Mouse (Mus musculus) c-Kit-positive CD71-negative TER-119-negative erythroid progenitor cells, embryonic 14.5 days (primary cell): ENCODE measurements at regions not wholly inside any gene's neighbourhood (a gene's known extent, or its start where the extent isn't known, plus 50 kb on each side); places are given as distances from the start of the nearest gene placed in this dataset.
A peak's percentile ranks its signal among the peaks of the same experiment; 100 is the strongest.

Experiments used
- DNase-seq: peaks from one replicate; pipeline ENCODE4 v3.0.0-alpha.2; 2013; ENCODE audit warnings: low read depth

DNA sequence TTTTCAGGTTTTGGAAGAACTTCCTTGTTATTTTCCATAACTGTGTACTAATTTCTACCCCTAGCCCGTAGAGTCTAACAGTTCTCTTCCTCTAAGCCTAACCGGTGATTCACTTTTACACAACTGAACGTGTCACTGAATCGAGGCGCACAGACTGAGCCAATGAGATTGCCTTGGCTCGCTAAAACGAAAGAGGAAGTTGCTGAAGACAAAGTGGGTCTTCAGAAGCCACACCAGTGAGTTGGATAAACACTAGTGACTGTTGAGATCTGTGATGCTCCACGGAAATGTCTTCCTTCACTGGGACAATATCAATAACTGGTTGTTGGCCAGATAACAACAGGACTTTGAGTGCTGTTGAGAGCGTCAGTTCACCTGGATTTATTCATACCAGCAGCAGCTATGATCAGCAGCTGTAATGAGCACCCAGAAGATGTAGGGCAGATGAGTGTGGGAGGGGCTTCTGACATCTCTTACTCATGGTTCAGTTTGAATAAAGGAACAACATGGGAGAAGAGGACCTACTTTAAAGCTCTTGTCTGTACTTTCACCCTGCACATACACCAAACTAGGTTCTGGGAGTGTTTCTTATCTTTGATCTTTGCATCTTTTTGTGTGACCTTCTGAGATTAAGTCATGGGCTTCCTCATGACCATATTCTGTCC, 75.3 kb upstream of the Igfbp7 start:
- DNase-seq = no peak

DNA sequence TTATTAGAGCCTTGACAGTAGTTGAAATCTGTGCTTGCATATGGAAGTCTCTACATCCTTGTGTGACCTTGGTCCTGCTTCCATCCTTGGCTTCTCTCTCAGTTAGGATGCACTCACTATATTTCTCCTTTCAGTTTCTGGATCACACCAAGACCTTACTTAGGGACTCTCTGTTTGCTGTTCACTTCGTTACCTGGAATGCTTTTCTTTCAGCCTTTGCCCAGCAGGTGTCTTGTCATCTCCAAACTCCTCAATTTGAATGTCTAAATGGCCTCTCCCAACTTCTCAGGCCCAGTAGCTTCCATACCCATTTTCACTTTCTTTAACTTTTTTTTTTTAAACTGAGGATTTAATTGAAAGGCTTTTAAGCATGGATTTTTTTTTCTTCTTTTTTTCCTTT, 74.0 kb upstream of the Igfbp7 start:
- DNase-seq = no peak

DNA sequence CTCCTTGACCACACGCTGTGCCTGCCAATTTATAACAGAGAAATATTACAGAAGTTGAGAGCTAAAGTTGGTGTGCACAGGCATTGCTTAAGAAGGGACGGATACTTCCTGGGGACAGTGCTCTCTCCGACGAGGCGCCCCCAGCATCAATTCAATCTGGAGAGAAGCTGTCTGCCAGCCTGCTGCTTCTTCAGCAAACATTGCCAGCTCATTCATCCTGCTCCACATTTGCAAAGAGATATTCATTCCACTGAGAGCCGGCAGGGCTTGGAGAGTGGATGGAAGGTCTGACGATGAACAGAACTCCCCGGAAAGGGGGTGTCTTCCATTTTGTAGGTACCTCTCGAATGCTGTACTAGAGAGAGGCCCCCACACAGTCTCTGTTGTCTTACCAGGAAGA, 70.0 kb upstream of the Igfbp7 start:
- no peak for DNase-seq

DNA sequence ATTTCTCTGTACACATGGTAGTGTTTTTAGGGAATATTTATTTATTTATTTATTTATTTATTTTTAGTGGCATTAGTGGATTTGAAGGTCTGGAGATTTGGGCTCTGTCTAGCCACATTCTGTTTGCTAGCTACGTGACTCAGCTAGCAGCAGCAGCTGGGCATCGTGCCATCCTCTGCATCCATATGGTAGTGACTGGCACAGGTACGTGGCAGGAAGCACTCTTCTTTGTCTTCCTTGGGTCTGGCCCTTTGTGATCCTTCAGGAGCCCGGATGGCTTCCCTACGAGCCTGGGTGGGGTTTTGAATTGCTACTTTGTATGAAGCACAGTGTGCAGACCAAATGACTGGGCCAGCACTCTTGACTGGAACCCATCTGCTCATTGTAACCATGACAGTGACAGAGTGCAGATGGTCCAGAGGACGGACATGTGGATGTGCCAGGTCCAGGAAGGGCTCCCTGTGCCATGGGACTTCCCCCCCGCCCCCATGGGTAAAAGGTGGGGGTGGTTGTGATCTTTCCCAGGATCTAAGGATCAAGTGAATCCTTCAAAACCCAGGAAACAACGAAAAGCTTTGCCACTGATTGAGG, 66.2 kb upstream of the Igfbp7 start:
- no peak for DNase-seq

DNA sequence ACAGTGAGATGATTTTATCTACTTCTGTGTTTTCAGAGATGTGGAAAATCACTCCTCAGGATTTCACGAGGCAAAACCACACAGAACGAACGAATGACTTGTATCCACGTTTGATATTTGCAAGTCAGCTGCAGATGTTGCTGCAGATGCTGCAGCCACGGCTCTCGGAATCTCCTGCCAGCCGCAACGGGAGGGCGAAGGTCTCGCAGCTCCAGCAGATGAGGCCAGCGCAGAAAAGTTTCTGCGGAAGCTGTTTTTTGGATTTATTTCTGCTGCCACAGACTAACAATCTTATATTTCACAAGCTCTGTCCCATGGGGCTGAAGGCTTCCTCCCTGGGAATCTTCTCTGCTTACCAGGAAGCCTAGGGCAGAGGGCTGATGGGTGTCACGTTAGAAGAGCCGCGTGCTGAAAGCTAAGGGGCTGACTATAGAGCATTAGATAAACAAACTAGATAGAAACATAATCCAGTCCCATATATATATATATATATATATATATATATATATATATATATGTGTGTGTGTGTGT, 61.5 kb upstream of the Igfbp7 start:
- DNase-seq = no peak

DNA sequence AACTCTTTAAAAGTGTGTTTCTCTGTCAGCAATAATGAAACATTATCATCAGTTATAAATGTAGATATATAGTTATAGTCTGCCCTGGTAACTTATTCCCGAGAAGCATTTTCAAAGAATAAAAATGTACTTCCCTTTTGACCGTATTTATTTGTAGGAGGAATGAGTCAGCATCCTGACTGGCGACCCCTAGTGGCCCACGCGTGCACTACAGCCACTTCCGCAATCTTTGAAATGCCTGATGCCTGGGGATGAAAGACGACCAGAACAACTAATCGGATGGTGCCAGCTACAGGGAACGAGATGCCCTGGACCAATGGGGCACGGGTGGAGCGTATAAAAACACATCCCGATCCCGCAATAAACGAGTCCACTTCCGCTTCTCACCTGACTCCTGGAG, 60.6 kb upstream of the Igfbp7 start:
- DNase-seq = peak; percentile 53

DNA sequence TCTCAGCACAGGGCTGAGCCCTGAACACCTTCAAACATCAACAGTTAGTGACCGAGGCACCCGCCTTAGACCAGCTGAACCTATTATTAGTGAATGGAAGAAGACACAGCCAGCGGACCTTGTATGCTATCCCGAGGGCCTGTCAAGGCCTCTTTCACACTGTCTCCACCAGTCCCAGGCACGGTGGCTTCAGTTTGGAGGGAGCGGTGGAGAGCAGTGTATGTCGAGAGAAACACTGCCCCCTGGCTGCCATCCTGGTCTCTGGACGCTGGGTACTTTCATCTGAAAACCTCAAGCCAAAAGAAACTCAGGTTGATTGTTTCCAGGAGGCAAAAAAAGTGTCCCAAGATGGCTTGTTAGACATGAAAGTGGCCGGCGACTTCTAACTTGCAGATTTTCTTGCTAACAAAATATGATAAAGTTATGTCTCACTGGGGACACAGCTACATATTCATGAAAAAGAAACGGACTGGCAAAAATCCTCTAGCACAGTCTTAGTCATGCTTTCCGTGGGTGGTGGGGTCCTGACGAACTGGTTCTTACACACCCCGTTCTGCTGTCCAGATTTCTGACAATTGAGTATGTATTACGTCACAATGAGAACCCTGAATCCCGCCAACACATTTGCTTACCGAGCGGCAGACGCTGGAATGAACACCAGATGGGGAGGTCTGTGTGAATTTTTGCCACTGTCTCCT, 57.2 kb upstream of the Igfbp7 start:
- DNase-seq = peak; percentile 25

DNA sequence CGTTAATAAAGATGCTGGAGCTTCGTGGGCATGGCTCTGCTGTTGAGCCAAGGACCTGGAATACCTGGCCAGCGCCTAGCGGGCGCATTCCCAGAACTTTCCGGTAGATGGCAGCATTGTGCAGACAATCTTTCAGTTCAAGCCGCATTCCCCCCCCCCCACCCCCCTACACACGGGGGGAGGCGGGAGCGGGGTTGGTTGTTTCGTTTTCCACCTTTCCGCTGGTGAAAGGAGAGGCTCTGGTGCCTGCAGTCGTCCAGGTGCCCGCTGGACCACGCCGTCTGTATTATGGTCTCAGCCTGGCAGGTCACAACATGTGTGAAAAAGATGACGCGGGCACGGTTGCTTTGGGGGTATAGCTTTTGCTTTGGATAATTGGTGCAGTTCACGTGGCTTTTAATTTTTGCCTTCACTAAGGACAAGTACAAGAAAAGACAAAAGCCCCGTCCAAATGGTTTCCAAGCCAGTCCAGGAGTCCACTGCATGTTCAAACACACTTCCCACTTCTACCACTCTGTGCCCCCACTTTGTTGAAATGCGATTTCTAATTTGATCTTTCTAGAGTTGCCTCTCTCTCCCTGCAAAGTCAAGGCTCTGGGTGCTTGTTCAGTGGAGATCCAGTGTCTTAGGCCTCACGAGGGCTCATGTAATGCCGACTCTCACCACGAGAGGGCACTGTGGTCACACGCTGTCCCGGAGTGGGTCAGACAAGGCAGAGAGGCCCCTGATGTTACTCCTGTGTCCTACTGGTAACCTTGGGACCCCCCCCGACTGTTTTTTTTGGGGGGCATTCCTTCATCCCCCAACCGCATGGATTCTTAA, 52.3 kb upstream of the Igfbp7 start:
- DNase-seq = peak; percentile 87
